Mouse (Mus musculus): ENCODE data around the gene Fam219a. TPM values are rescaled to one million over a fixed set of nuclear protein-coding genes. Genes with fewer than 3 reads are reported as not detected.
A peak's percentile ranks its signal among the peaks of the same experiment; 100 is the strongest.

Gene Fam219a
- polyA plus RNA-seq, 1 experiment from 2014 or later = 19.3 TPM

GRCm38 (mm10) chr4:41507326-41507924 is 61.9 kb downstream of the Fam219a start:
- ChIA-PET CTCF (interaction anchor here (1.1 to 2.1 kb wide), 3 partner anchors 14 to 39 kb away, joined by 3 to 7 read pairs (median 4); no protein-coding TSS in a partner anchor), POLR2A (interaction anchor here (0.6 kb wide), 2 partner anchors 12 to 36 kb away, joined by 3 to 6 read pairs; no protein-coding TSS in a partner anchor)
- ATAC-seq = no peak
- DNase-seq (ENCODE audit: low read depth, low spot score) = no peak
- TF ChIP-seq CTCF (IDR thresholded peaks at IDR 0.05) = no peak
- in situ Hi-C loops (cut with MboI; ENCODE audit: low pct_unique_long_range_greater_than_20kb) = loop anchor here (5.0 kb wide), 1 partner anchor 40 kb away; the partner anchor contains the start of gene Nudt2
- H3K27me3 ChIP-seq = no peaks in the 10 kb centered on the region

- no peak for DNase-seq (ENCODE audit: low read depth, low spot score)
- H3K27me3 ChIP-seq = no peaks in the 10 kb centered on the region
- ATAC-seq = no peak
- in situ Hi-C loops (cut with MboI; ENCODE audit: low pct_unique_long_range_greater_than_20kb) = loop anchor here (5.0 kb wide), 1 partner anchor 40 kb away; the partner anchor contains the start of gene Nudt2
- POLR2A ChIA-PET = interaction anchor here (0.6 kb wide), 1 partner anchor 37 kb away, joined by 6 read pairs; no protein-coding TSS in a partner anchor
- CTCF ChIA-PET = interaction anchor here (1.5 to 2.1 kb wide), 2 partner anchors 16 to 38 kb away, joined by 4 to 7 read pairs; no protein-coding TSS in a partner anchor
- no peak for TF ChIP-seq CTCF (IDR thresholded peaks at IDR 0.05)
These were observed 62.4 kb downstream of the Fam219a start for GRCm38 (mm10) chr4:41506906-41507305.

- DNase-seq (ENCODE audit: low read depth, low spot score) (no peak), ATAC-seq (no peak)
- CTCF ChIA-PET = no interaction called here
- POLR2A ChIA-PET = no interaction called here
- in situ Hi-C loops (cut with MboI; ENCODE audit: low pct_unique_long_range_greater_than_20kb) = loop anchor here (5.0 kb wide), 1 partner anchor 39 kb away; the partner anchor contains the start of gene Nudt2
- no peak for TF ChIP-seq CTCF (IDR thresholded peaks at IDR 0.05)
- no peaks in the 10 kb centered on the region for H3K27me3 ChIP-seq
These were observed 63.2 kb downstream of the Fam219a start for GRCm38 (mm10) chr4:41506156-41506555.

- no peak for TF ChIP-seq CTCF (IDR thresholded peaks at IDR 0.05)
- no peak for ATAC-seq
- in situ Hi-C loops (cut with MboI; ENCODE audit: low pct_unique_long_range_greater_than_20kb) = loop anchor here (5.0 kb wide), 1 partner anchor 38 kb away; the partner anchor contains the start of gene Nudt2
- CTCF ChIA-PET = interaction anchor here (1.6 to 1.7 kb wide), 2 partner anchors 17 to 37 kb away, joined by 6 read pairs; no protein-coding TSS in a partner anchor
- H3K27me3 ChIP-seq = no peaks in the 10 kb centered on the region
- POLR2A ChIA-PET = no interaction called here
- DNase-seq (ENCODE audit: low read depth, low spot score) = no peak
These were observed 64.2 kb downstream of the Fam219a start for GRCm38 (mm10) chr4:41505131-41505551.

- TF ChIP-seq CTCF (IDR thresholded peaks at IDR 0.05) = no peak
- in situ Hi-C loops (cut with MboI; ENCODE audit: low pct_unique_long_range_greater_than_20kb) = no loop called here
- no peaks in the 10 kb centered on the region for H3K27me3 ChIP-seq
- ATAC-seq (no peak), DNase-seq (ENCODE audit: low read depth, low spot score) (no peak)
- ChIA-PET POLR2A (no interaction called here), CTCF (interaction anchor here (0.9 to 1.7 kb wide), 4 partner anchors 18 to 203 kb away, joined by 3 to 6 read pairs (median 5); no protein-coding TSS in a partner anchor)
These were observed 65.0 kb downstream of the Fam219a start for GRCm38 (mm10) chr4:41504325-41504724.

- ChIA-PET POLR2A (interaction anchor here (0.7 kb wide), 1 partner anchor 18 kb away, joined by 7 read pairs; no protein-coding TSS in a partner anchor), CTCF (interaction anchor here (0.8 to 1.1 kb wide), 3 partner anchors 19 to 44 kb away, joined by 3 read pairs; no protein-coding TSS in a partner anchor)
- ATAC-seq (peak; percentile 97), DNase-seq (ENCODE audit: low read depth, low spot score) (peak; percentile 77)
- no peaks in the 10 kb centered on the region for H3K27me3 ChIP-seq
- no peak for TF ChIP-seq CTCF (IDR thresholded peaks at IDR 0.05)
- in situ Hi-C loops (cut with MboI; ENCODE audit: low pct_unique_long_range_greater_than_20kb) = no loop called here
These were observed 66.3 kb downstream of the Fam219a start, which contains the start of gene AI464131 for GRCm38 (mm10) chr4:41502986-41503412. Gene AI464131, minus strand, starts transcription at chr4:41503076.

GRCm38 (mm10) chr4:41502171-41502940 is 67.0 kb downstream of the Fam219a start:
- DNase-seq (ENCODE audit: low read depth, low spot score) (no peak), ATAC-seq (peak; percentile 18)
- TF ChIP-seq CTCF (IDR thresholded peaks at IDR 0.05) = no peak
- in situ Hi-C loops (cut with MboI; ENCODE audit: low pct_unique_long_range_greater_than_20kb) = no loop called here
- no peaks in the 10 kb centered on the region for H3K27me3 ChIP-seq
- ChIA-PET POLR2A (no interaction called here), CTCF (interaction anchor here (0.8 to 1.1 kb wide), 3 partner anchors 20 to 45 kb away, joined by 3 read pairs; no protein-coding TSS in a partner anchor)

- ChIA-PET CTCF (no interaction called here), POLR2A (interaction anchor here (0.6 kb wide), 1 partner anchor 78 kb away, joined by 5 read pairs; no protein-coding TSS in a partner anchor)
- ATAC-seq = no peak
- in situ Hi-C loops (cut with MboI; ENCODE audit: low pct_unique_long_range_greater_than_20kb) = no loop called here
- TF ChIP-seq CTCF (IDR thresholded peaks at IDR 0.05) = no peak
- H3K27me3 ChIP-seq = no peaks in the 10 kb centered on the region
- no peak for DNase-seq (ENCODE audit: low read depth, low spot score)
These were observed 68.6 kb downstream of the Fam219a start for GRCm38 (mm10) chr4:41500787-41501186.

GRCm38 (mm10) chr4:41499619-41500018 is 69.7 kb downstream of the Fam219a start:
- ATAC-seq = no peak

GRCm38 (mm10) chr4:41498921-41499391 is 70.4 kb downstream of the Fam219a start:
- TF ChIP-seq CTCF (IDR thresholded peaks at IDR 0.05) = no peak
- ATAC-seq (no peak), DNase-seq (ENCODE audit: low read depth, low spot score) (no peak)
- no peaks in the 10 kb centered on the region for H3K27me3 ChIP-seq
- POLR2A ChIA-PET = no interaction called here
- in situ Hi-C loops (cut with MboI; ENCODE audit: low pct_unique_long_range_greater_than_20kb) = no loop called here
- CTCF ChIA-PET = no interaction called here

More at GRCm38 (mm10) chr4:41499619-41500018, 69.7 kb downstream of the Fam219a start:
- TF ChIP-seq CTCF (IDR thresholded peaks at IDR 0.05) = no peak
- no peak for DNase-seq (ENCODE audit: low read depth, low spot score)
- in situ Hi-C loops (cut with MboI; ENCODE audit: low pct_unique_long_range_greater_than_20kb) = no loop called here
- POLR2A ChIA-PET = no interaction called here
- CTCF ChIA-PET = no interaction called here
- H3K27me3 ChIP-seq = no peaks in the 10 kb centered on the region
